ENCODE assay signal across 15 mouse cellular contexts in genomic region chr7:137555481-137555880, GRCm38 (mm10).
"Had no signal": no experiment of that assay in that cellular context is flagged by ENCODE, and none has a peak within 500 bp of the region (broad histone marks: within the 10 kb centered on the region; RNA-seq: fewer than 3 reads in every experiment).

No protein-coding gene starts in this region.

- H3K36me3 ChIP-seq: limb, embryonic 13.5 days; liver, embryonic 13.5 days; neural tube, embryonic 15.5 days had no signal

- H3K9ac ChIP-seq: limb, embryonic 13.5 days; liver, embryonic 13.5 days; neural tube, embryonic 15.5 days had no signal

- H3K9me3 ChIP-seq: limb, embryonic 13.5 days; liver, embryonic 13.5 days; neural tube, embryonic 15.5 days had no signal

- DNase-seq: kidney, adult 11 months; kidney, adult 9 months; kidney, postnatal 36 days; layer of hippocampus, adult 9-11 months; layer of hippocampus, postnatal 36 days; left cerebral cortex, postnatal 4 days; liver, embryonic 13.5 days; lung, adult 18-20 months; right cerebral cortex, adult 18-20 months; right cerebral cortex, postnatal 25 days; thymus, postnatal 36 days had no signal

- H3K4me2 ChIP-seq: limb, embryonic 13.5 days; liver, embryonic 13.5 days; neural tube, embryonic 15.5 days had no signal

- H3K27me3 ChIP-seq: limb, embryonic 13.5 days; liver, embryonic 13.5 days; neural tube, embryonic 15.5 days had no signal

- H3K27ac ChIP-seq: kidney, postnatal 0 days; limb, embryonic 13.5 days; liver, embryonic 13.5 days; neural tube, embryonic 15.5 days had no signal

- H3K4me1 ChIP-seq: liver, embryonic 13.5 days had no signal

- H3K4me3 ChIP-seq: limb, embryonic 13.5 days; liver, embryonic 13.5 days; myocyte; neural tube, embryonic 15.5 days had no signal
